Mouse (Mus musculus): ENCODE measurements around the gene Dhdh. TPM values are rescaled to one million over a fixed set of nuclear protein-coding genes. Genes with fewer than 3 reads are reported as not detected.
A peak's percentile ranks its signal among the peaks of the same experiment; 100 is the strongest.

Gene Dhdh
- polyA plus RNA-seq, 1 experiment from 2014 or later, result 4.0 TPM

- 0 out of 2 replicates have a peak, but pooled peaks have one; percentile 5 for ATAC-seq
- no peaks in the 10 kb centered on the region for H3K9me3 ChIP-seq (ENCODE audit: control insufficient read depth, low read length)
- peaks cover 2% of the 10 kb centered on the region; the same call in 1 of the 2 replicates for H3K36me3 ChIP-seq (ENCODE audit: control insufficient read depth, insufficient read depth, low read length)
- no peaks in the 10 kb centered on the region for H3K27me3 ChIP-seq (replicated peaks; ENCODE audit: control insufficient read depth, insufficient read depth, low read length)
- 30% methylated on average over 12 of the region's 12 CpGs for WGBS
- peak overlapping the region; percentile 66 for H3K4me3 ChIP-seq (ENCODE audit: low read length)
- peak overlapping the region; percentile 91 for H3K4me2 ChIP-seq (ENCODE audit: low read length)
- H3K27ac ChIP-seq (ENCODE audit: low read depth, low read length), result peak overlapping the region; percentile 80; the same call in 1 of the 2 replicates
- peaks cover 25% of the 10 kb centered on the region for H3K4me1 ChIP-seq (ENCODE audit: control insufficient read depth, insufficient read depth, low read depth, low read length)
- peak overlapping the region; percentile 75 for H3K9ac ChIP-seq (ENCODE audit: low read depth, low read length)
These were observed 36.4 kb upstream of the Dhdh start for GRCm38 (mm10) chr7:45524841-45525621.

DNA sequence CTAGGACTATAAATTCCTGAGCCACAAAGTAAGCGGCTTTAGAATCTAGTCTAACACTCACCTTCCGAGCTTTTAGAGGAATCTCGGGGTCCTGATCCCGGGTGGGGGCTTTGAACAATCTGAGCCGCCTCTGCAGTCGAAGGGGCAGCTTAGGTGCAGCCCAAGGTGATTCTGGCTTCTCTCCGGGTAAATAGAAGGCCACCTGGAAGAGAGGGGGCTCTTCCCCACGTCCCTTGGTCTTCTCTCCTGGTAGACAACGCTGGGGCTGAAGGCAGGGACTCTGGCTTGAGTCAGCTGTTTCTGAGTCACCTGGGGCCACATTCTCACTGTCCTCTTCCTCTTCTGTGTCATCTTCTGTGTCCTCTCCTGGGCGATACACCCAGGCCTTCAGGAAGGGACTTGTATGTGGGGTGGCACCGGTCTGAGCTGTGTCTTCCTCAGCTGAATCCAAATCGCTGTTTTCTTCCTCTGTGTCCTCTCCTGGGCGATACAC is 35.1 kb upstream of the Dhdh start:
- ATAC-seq, result no peak

GRCm38 (mm10) chr7:45522957-45523676 is 34.5 kb upstream of the Dhdh start:
- no peak overlapping the region; the same call in 1 of the 2 replicates for H3K4me2 ChIP-seq (ENCODE audit: low read length)
- H3K9ac ChIP-seq (ENCODE audit: low read depth, low read length), result no peak overlapping the region
- peaks cover 2% of the 10 kb centered on the region; the same call in 1 of the 2 replicates for H3K36me3 ChIP-seq (ENCODE audit: control insufficient read depth, insufficient read depth, low read length)
- no peak overlapping the region for H3K27ac ChIP-seq (ENCODE audit: low read depth, low read length)
- no peak overlapping the region for H3K4me3 ChIP-seq (ENCODE audit: low read length)
- no peaks in the 10 kb centered on the region for H3K9me3 ChIP-seq (ENCODE audit: control insufficient read depth, low read length)
- H3K27me3 ChIP-seq (replicated peaks; ENCODE audit: control insufficient read depth, insufficient read depth, low read length), result no peaks in the 10 kb centered on the region
- H3K4me1 ChIP-seq (ENCODE audit: control insufficient read depth, insufficient read depth, low read depth, low read length), result peaks cover 25% of the 10 kb centered on the region
- WGBS, result 82% methylated on average over 18 of the region's 18 CpGs
- ATAC-seq, result no peak

More for the DNA sequence above, 35.1 kb upstream of the Dhdh start:
- Histone ChIP-seq H3K4me1 (ENCODE audit: control insufficient read depth, insufficient read depth, low read depth, low read length) (peaks cover 25% of the 10 kb centered on the region), H3K27ac (ENCODE audit: low read depth, low read length) (no peak overlapping the region), H3K4me3 (ENCODE audit: low read length) (no peak overlapping the region), H3K9ac (ENCODE audit: low read depth, low read length) (peak overlapping the region; percentile 41; the same call in 1 of the 2 replicates), H3K4me2 (ENCODE audit: low read length) (peak overlapping the region; percentile 25; the same call in 1 of the 2 replicates), H3K36me3 (ENCODE audit: control insufficient read depth, insufficient read depth, low read length) (peaks cover 2% of the 10 kb centered on the region; the same call in 1 of the 2 replicates), H3K9me3 (ENCODE audit: control insufficient read depth, low read length) (no peaks in the 10 kb centered on the region), H3K27me3 (replicated peaks; ENCODE audit: control insufficient read depth, insufficient read depth, low read length) (no peaks in the 10 kb centered on the region)
- WGBS, result 85% methylated on average over 12 of the region's 13 CpGs

- peak overlapping the region; percentile 75 for H3K9ac ChIP-seq (ENCODE audit: low read depth, low read length)
- peak overlapping the region; percentile 85; the same call in 1 of the 2 replicates for H3K27ac ChIP-seq (ENCODE audit: low read depth, low read length)
These were observed 33.7 kb upstream of the Dhdh start for GRCm38 (mm10) chr7:45522194-45522752.

DNA sequence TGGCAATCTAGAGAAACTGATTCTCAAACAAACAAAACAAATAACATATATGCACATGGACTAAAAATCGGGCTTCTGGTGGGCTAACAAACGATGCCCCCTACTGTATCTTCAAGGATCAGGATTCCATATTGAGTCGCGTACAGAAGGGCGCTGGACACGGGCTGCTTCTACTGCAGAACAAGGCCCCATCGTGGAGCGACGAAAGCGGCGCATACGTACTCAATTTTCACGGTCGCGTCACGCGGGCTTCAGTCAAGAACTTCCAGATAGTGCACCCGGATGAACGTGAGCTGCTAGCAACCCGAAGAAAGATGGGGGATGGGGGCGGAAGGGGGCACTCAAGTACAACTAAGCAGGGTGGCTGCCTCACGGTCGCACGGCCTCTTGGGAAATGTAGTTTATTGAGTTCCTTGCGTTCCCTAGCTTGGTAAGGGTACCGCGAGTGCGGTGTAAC is 33.2 kb upstream of the Dhdh start:
- Histone ChIP-seq H3K4me3 (ENCODE audit: low read length) (peak overlapping the region; percentile 56), H3K9me3 (ENCODE audit: control insufficient read depth, low read length) (no peaks in the 10 kb centered on the region), H3K4me1 (ENCODE audit: control insufficient read depth, insufficient read depth, low read depth, low read length) (peaks cover 24% of the 10 kb centered on the region), H3K9ac (ENCODE audit: low read depth, low read length) (peak overlapping the region; percentile 75), H3K27ac (ENCODE audit: low read depth, low read length) (peak overlapping the region; percentile 85), H3K4me2 (ENCODE audit: low read length) (peak overlapping the region; percentile 61), H3K36me3 (ENCODE audit: control insufficient read depth, insufficient read depth, low read length) (peaks cover 2% of the 10 kb centered on the region; the same call in 1 of the 2 replicates), H3K27me3 (replicated peaks; ENCODE audit: control insufficient read depth, insufficient read depth, low read length) (no peaks in the 10 kb centered on the region)
- under 1% methylated on average over 28 of the region's 28 CpGs for WGBS
- peak; percentile 83 for ATAC-seq

More at GRCm38 (mm10) chr7:45522194-45522752, 33.7 kb upstream of the Dhdh start:
- Histone ChIP-seq H3K4me3 (ENCODE audit: low read length) (peak overlapping the region; percentile 56), H3K36me3 (ENCODE audit: control insufficient read depth, insufficient read depth, low read length) (peaks cover 2% of the 10 kb centered on the region; the same call in 1 of the 2 replicates), H3K4me1 (ENCODE audit: control insufficient read depth, insufficient read depth, low read depth, low read length) (peaks cover 25% of the 10 kb centered on the region), H3K4me2 (ENCODE audit: low read length) (peak overlapping the region; percentile 61), H3K27me3 (replicated peaks; ENCODE audit: control insufficient read depth, insufficient read depth, low read length) (no peaks in the 10 kb centered on the region), H3K9me3 (ENCODE audit: control insufficient read depth, low read length) (no peaks in the 10 kb centered on the region)
- 57% methylated on average over 16 of the region's 16 CpGs for WGBS
- ATAC-seq, result no peak

DNA sequence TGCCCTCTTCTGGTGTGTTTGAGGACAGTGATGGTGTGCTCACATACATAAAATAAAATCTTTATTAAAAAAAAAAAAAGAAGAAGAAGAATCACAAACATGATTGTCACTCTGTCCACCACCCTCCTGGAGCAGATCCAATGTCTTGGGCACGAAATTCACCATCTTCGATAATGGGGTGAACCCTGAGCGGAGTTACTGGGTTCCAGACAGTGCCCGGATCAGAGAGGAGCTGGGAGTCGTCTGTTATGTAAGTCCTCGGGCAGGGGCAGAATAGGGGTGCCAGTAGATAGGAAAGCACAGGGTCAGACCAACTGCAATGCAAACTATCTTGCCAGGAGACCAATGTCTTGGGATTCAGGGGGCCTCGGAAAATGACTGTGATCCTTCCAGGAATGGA is 32.0 kb upstream of the Dhdh start:
- H3K36me3 ChIP-seq (ENCODE audit: control insufficient read depth, insufficient read depth, low read length), result peaks cover 2% of the 10 kb centered on the region; the same call in 1 of the 2 replicates
- no peak overlapping the region for H3K4me2 ChIP-seq (ENCODE audit: low read length)
- H3K4me3 ChIP-seq (ENCODE audit: low read length), result no peak overlapping the region
- no peak overlapping the region for H3K27ac ChIP-seq (ENCODE audit: low read depth, low read length)
- no peak for ATAC-seq
- no peaks in the 10 kb centered on the region for H3K27me3 ChIP-seq (replicated peaks; ENCODE audit: control insufficient read depth, insufficient read depth, low read length)
- peaks cover 21% of the 10 kb centered on the region for H3K4me1 ChIP-seq (ENCODE audit: control insufficient read depth, insufficient read depth, low read depth, low read length)
- H3K9ac ChIP-seq (ENCODE audit: low read depth, low read length), result no peak overlapping the region
- H3K9me3 ChIP-seq (ENCODE audit: control insufficient read depth, low read length), result no peaks in the 10 kb centered on the region
- WGBS, result 91% methylated on average over 7 of the region's 7 CpGs

GRCm38 (mm10) chr7:45519345-45520120 is 30.9 kb upstream of the Dhdh start:
- 78% methylated on average over 8 of the region's 8 CpGs for WGBS
- no peak for ATAC-seq
- Histone ChIP-seq H3K4me2 (ENCODE audit: low read length) (no peak overlapping the region), H3K9me3 (ENCODE audit: control insufficient read depth, low read length) (no peaks in the 10 kb centered on the region), H3K27ac (ENCODE audit: low read depth, low read length) (no peak overlapping the region), H3K4me3 (ENCODE audit: low read length) (no peak overlapping the region), H3K4me1 (ENCODE audit: control insufficient read depth, insufficient read depth, low read depth, low read length) (peaks cover 10% of the 10 kb centered on the region), H3K36me3 (ENCODE audit: control insufficient read depth, insufficient read depth, low read length) (peaks cover 2% of the 10 kb centered on the region; the same call in 1 of the 2 replicates), H3K9ac (ENCODE audit: low read depth, low read length) (no peak overlapping the region), H3K27me3 (replicated peaks; ENCODE audit: control insufficient read depth, insufficient read depth, low read length) (no peaks in the 10 kb centered on the region)

DNA sequence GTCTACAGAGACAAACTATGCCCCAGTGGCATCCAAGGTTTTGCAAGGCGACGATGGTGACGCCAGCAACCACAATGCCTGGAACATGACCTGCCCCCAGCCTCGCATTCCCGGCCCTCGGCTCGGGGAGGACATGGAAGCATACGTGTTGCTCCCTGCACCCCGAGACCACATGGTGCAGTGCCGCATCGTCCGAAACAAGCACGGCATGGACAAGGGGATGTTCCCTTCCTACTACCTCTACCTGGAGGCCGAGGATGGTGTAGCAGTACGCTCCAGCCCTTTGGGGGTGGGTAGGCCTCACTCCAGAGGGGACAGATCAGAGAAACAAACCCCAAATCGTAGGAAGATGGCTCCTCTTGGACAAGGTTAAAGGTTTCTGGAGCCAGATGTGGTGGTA is 30.0 kb upstream of the Dhdh start:
- H3K9ac ChIP-seq (ENCODE audit: low read depth, low read length), result no peak overlapping the region
- no peaks in the 10 kb centered on the region for H3K9me3 ChIP-seq (ENCODE audit: control insufficient read depth, low read length)
- H3K4me2 ChIP-seq (ENCODE audit: low read length), result no peak overlapping the region
- H3K4me1 ChIP-seq (ENCODE audit: control insufficient read depth, insufficient read depth, low read depth, low read length), result peaks cover 8% of the 10 kb centered on the region
- no peak for ATAC-seq
- H3K36me3 ChIP-seq (ENCODE audit: control insufficient read depth, insufficient read depth, low read length), result peaks cover 2% of the 10 kb centered on the region; the same call in 1 of the 2 replicates
- H3K27me3 ChIP-seq (replicated peaks; ENCODE audit: control insufficient read depth, insufficient read depth, low read length), result no peaks in the 10 kb centered on the region
- no peak overlapping the region for H3K27ac ChIP-seq (ENCODE audit: low read depth, low read length)
- 90% methylated on average over 16 of the region's 16 CpGs for WGBS
- H3K4me3 ChIP-seq (ENCODE audit: low read length), result no peak overlapping the region
